Mouse (Mus musculus) stomach, embryonic 16.5 days (tissue): ENCODE data around the gene C2cd3. TPM values are rescaled to one million over a fixed set of nuclear protein-coding genes. Genes with fewer than 3 reads are reported as not detected.

Experiments used
- ATAC-seq: fragments of 200-750 bp; cut with Nextera tagmentation; 2 replicates; pipeline ENCODE4 v1.8.0; 2017; ENCODE audit warnings: moderate number of reproducible peaks, moderate TSS enrichment; ENCODE audit not compliant: insufficient read depth, low FRiP score
- H3K27ac ChIP-seq: fragments of 300-500 bp; sonication (generic); 2 replicates; pipeline ENCODE4 v1.5.1; 2014; ENCODE audit warnings: low read length
- H3K27me3 ChIP-seq: fragments of 300-500 bp; sonication (generic); 2 replicates; pipeline ENCODE4 v1.6.1; 2014; ENCODE audit warnings: low read length, control low read depth, mixed read lengths; ENCODE audit not compliant: control insufficient read depth, insufficient read depth
- H3K36me3 ChIP-seq: fragments of 300-500 bp; sonication (generic); 2 replicates; pipeline ENCODE4 v1.6.1; 2014; ENCODE audit warnings: low read length; ENCODE audit not compliant: control insufficient read depth, insufficient read depth
- H3K4me1 ChIP-seq: fragments of 300-500 bp; sonication (generic); 2 replicates; pipeline ENCODE4 v1.6.1; 2014; ENCODE audit warnings: low read length, control low read depth, mixed read lengths; ENCODE audit not compliant: control insufficient read depth, insufficient read depth
- H3K4me2 ChIP-seq: fragments of 300-500 bp; sonication (generic); 2 replicates; pipeline ENCODE4 v1.6.1; 2014; ENCODE audit warnings: low read depth, low read length, mixed read lengths
- H3K4me3 ChIP-seq: fragments of 300-500 bp; sonication (generic); replicated peaks from 2 replicates; pipeline ENCODE4 v1.5.1; 2014; ENCODE audit warnings: mild to moderate bottlenecking, low read length
- H3K9ac ChIP-seq: fragments of 300-500 bp; sonication (generic); 2 replicates; pipeline ENCODE4 v1.6.1; 2014; ENCODE audit warnings: low read length
- H3K9me3 ChIP-seq: fragments of 300-500 bp; sonication (generic); replicated peaks from 2 replicates; pipeline ENCODE4 v1.6.1; 2016; ENCODE audit warnings: low read length, control low read depth; ENCODE audit not compliant: control insufficient read depth
- WGBS: fragments of 180-500 bp; shearing (Covaris S2); extraction: QIAGEN DNeasy Blood & Tissue Kit; methylation state at CpG from one replicate; pipeline ENCODE4 v1.1.7; 2014; 5-methylcytosine and 5-hydroxymethylcytosine counted together
- polyA plus RNA-seq: library from polyadenylated mRNA; unstranded; fragments of >200 nt; fragmentation: Nextera tagmentation; extraction: Ambion mirVana; gene quantifications from 2 replicates; pipeline ENCODE4 v1.2.1, GENCODE M21; 2015

Gene C2cd3
- polyA plus RNA-seq, 1 experiment from 2014 or later: 19.6 TPM

DNA sequence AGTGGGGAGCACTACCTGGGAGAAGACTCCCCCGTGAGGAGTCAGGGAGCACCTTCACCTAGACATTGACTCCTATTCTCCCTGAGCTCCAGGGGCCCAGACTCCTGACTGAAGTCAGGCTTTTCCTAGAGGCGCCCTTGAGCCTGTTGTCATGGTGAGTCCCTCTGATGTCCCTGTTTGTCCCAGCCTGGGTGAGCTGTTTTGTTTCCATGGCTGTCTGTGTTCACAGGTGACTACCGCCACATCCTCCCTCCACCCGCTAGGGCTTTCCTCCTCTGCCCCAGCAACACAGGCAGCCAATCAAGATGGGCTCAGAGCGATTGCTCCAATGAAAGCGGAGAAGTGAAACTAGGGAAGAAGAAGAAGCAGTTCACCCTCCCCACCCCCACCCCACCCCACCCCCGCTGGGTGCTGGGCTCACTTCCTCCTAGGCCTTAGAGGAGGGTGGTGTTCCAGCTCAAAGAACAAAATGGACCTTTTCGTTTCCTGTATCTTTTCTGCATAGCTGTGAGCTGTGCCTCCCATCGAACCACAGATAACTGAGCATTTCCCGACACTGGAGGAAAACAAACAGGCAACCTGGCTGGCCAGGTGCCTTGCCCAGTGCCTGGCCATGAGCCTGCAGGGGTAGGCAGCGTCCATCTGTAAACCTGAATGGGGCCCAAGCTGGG, 123.7 kb downstream of the C2cd3 start:
- Histone ChIP-seq H3K27ac (peak overlapping the region; percentile 80), H3K9me3 (no peaks in the 10 kb centered on the region), H3K4me1 (peaks cover 34% of the 10 kb centered on the region), H3K4me2 (peak overlapping the region; percentile 85), H3K4me3 (peak overlapping the region; percentile 53), H3K36me3 (peaks cover 10% of the 10 kb centered on the region; the same call in 1 of the 2 replicates), H3K9ac (peak overlapping the region; percentile 73), H3K27me3 (no peaks in the 10 kb centered on the region)
- 21% methylated on average over 11 of the region's 11 CpGs for WGBS
- peak; percentile 67 for ATAC-seq

DNA sequence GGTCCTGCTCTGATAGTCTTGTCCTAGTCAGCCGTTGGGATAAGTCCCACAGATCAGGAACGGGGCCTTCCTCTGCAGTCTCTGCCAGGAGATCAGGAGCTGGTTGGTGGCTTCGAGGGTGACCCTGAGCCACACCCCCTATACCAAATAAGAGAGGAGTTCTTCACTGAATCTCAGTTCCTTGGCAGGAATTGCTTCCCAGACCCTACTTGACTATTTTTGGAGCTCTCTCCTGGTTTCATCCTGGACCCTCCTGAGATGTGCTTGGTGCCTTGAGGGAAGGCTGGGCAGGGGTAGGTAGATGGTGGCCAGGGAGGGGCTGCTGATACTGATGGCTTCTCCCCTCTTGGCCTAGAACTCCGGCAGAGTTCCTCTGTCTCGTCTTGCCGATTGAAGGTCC, 124.3 kb downstream of the C2cd3 start:
- peaks cover 34% of the 10 kb centered on the region for H3K4me1 ChIP-seq
- H3K4me2 ChIP-seq: peak overlapping the region; percentile 85
- peaks cover 10% of the 10 kb centered on the region; the same call in 1 of the 2 replicates for H3K36me3 ChIP-seq
- H3K9ac ChIP-seq: peak overlapping the region; percentile 46
- no peak for ATAC-seq
- no peaks in the 10 kb centered on the region for H3K9me3 ChIP-seq
- peak overlapping the region; percentile 53 for H3K4me3 ChIP-seq
- peak overlapping the region; percentile 67 for H3K27ac ChIP-seq
- WGBS: 62% methylated on average over 6 of the region's 6 CpGs
- H3K27me3 ChIP-seq: no peaks in the 10 kb centered on the region

DNA sequence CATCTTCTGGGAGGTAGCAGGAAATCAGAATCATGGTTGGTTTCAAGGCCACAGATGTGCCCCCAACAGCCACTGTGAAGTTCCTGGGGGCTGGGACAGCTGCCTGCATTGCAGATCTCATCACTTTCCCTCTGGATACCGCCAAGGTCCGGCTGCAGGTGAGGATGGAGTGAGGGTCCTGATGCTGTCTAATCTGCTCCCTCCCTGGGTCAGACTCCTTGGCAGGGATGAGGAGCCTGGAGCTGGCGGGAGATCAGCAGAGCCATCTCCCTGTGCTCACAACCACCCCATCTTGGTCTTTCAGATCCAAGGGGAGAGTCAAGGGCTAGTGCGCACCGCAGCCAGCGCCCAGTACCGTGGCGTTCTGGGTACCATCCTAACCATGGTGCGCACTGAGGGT, 124.8 kb downstream of the C2cd3 start:
- peak overlapping the region; percentile 85; the same call in 1 of the 2 replicates for H3K4me2 ChIP-seq
- peaks cover 10% of the 10 kb centered on the region; the same call in 1 of the 2 replicates for H3K36me3 ChIP-seq
- 95% methylated on average over 9 of the region's 9 CpGs for WGBS
- no peak overlapping the region for H3K4me3 ChIP-seq
- no peak overlapping the region for H3K9ac ChIP-seq
- H3K27me3 ChIP-seq: no peaks in the 10 kb centered on the region
- no peaks in the 10 kb centered on the region for H3K9me3 ChIP-seq
- ATAC-seq: no peak
- no peak overlapping the region for H3K27ac ChIP-seq
- peaks cover 34% of the 10 kb centered on the region for H3K4me1 ChIP-seq

DNA sequence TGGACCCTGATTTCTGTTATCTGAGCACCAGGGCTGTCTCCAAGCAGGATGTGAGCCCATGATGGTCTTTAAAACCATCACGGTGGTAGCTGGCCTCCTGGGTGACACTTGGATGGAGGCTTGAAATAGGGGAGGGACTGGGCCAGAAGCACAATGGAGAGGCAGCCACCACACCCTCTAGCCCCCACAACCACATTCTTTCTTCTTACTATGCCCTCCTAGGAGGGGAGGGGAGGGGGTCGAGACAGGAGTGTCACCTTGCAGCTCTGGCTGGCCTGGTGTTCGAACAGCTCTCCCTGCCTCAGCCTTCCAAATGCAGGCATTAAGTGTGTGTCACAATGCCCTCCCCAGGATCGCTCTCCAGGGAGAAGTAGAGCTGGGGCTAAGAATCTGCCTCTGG, 125.4 kb downstream of the C2cd3 start:
- 78% methylated on average over 4 of the region's 4 CpGs for WGBS
- Histone ChIP-seq H3K4me1 (peaks cover 34% of the 10 kb centered on the region), H3K4me3 (no peak overlapping the region), H3K9ac (no peak overlapping the region), H3K36me3 (peaks cover 10% of the 10 kb centered on the region; the same call in 1 of the 2 replicates), H3K27me3 (no peaks in the 10 kb centered on the region), H3K9me3 (no peaks in the 10 kb centered on the region), H3K27ac (no peak overlapping the region), H3K4me2 (no peak overlapping the region)
- ATAC-seq: no peak

DNA sequence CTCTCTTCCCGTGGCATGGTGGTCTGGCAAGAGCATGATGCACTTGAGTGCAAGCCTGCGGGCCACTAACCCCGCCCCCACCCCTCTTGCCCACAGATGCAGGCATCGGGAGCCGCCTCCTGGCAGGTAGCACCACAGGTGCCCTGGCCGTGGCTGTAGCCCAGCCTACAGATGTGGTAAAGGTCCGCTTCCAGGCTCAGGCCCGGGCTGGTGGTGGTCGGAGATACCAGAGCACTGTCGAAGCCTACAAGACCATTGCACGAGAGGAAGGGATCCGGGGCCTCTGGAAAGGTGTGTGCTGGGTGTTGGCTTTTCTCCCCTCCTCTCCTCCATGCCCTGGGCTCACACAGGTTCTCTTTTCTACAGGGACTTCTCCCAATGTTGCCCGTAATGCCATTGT, 125.9 kb downstream of the C2cd3 start:
- 85% methylated on average over 13 of the region's 13 CpGs for WGBS
- no peak overlapping the region for H3K9ac ChIP-seq
- no peak overlapping the region for H3K4me3 ChIP-seq
- no peak for ATAC-seq
- no peaks in the 10 kb centered on the region for H3K27me3 ChIP-seq
- no peak overlapping the region for H3K4me2 ChIP-seq
- no peaks in the 10 kb centered on the region for H3K9me3 ChIP-seq
- peaks cover 29% of the 10 kb centered on the region for H3K4me1 ChIP-seq
- H3K36me3 ChIP-seq: peaks cover 10% of the 10 kb centered on the region; the same call in 1 of the 2 replicates
- H3K27ac ChIP-seq: no peak overlapping the region

DNA sequence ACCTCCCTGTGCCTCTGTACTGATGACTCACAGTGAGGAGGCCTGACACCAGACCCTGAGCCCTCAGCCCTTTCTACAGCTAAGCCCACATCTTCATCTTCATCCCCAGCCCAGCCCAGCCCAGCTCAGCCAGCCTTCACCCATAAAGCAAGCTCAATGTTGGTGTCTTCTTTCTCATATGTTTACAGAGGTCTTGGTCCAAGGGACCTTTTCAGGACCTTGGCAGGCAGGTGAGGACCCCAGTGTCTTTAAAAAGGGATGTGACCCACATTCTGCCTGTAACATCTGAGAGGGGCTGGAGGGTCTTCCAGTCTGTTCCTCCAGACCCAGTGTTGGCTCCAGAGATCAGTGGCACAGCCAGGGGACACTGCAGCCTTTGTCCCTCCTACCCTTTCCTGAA, 127.4 kb downstream of the C2cd3 start:
- Histone ChIP-seq H3K27me3 (no peaks in the 10 kb centered on the region), H3K9ac (no peak overlapping the region), H3K27ac (no peak overlapping the region), H3K4me2 (no peak overlapping the region), H3K4me3 (no peak overlapping the region), H3K4me1 (peaks cover 24% of the 10 kb centered on the region), H3K36me3 (peaks cover 10% of the 10 kb centered on the region; the same call in 1 of the 2 replicates), H3K9me3 (no peaks in the 10 kb centered on the region)
- ATAC-seq: no peak

DNA sequence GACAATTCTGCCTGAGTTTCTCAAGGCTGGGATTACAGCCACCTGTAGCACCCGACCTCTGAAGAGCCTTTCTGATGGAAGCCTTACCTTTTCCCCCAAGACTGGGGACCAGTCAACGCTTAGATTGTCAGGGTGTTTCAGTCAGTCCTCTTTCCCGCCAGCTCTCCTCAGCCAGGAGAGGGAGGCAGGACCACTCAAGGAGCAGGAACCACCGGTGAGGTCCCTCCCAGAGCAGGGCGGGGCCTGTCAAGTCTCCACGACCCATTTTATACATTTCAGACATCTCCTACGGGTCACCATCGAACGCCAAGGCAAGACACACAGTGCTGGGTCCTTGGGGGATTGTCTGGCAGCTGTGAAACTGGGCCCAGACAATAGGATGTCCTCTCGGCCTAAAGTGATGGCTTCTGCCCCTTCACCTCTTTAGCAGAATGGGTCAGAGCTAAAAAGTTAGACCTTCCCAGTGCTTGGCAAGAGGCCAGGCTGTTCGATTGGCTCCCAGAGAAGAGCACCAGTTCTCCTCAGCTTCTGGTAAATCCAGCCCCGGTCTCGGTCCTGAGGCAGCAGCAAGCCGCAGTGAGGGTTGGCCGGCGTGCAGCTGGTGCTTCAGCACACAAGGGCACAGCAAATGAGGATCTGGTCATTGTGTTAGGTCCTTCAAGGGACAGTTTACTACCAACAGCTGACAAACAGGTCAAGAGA, 128.4 kb downstream of the C2cd3 start:
- H3K27me3 ChIP-seq: no peaks in the 10 kb centered on the region
- H3K9me3 ChIP-seq: no peaks in the 10 kb centered on the region
- 62% methylated on average over 16 of the region's 16 CpGs for WGBS
- ATAC-seq: no peak
- H3K9ac ChIP-seq: no peak overlapping the region
- no peak overlapping the region for H3K27ac ChIP-seq
- peaks cover 18% of the 10 kb centered on the region for H3K4me1 ChIP-seq
- H3K36me3 ChIP-seq: peaks cover 10% of the 10 kb centered on the region; the same call in 1 of the 2 replicates
- H3K4me3 ChIP-seq: no peak overlapping the region
- no peak overlapping the region for H3K4me2 ChIP-seq

DNA sequence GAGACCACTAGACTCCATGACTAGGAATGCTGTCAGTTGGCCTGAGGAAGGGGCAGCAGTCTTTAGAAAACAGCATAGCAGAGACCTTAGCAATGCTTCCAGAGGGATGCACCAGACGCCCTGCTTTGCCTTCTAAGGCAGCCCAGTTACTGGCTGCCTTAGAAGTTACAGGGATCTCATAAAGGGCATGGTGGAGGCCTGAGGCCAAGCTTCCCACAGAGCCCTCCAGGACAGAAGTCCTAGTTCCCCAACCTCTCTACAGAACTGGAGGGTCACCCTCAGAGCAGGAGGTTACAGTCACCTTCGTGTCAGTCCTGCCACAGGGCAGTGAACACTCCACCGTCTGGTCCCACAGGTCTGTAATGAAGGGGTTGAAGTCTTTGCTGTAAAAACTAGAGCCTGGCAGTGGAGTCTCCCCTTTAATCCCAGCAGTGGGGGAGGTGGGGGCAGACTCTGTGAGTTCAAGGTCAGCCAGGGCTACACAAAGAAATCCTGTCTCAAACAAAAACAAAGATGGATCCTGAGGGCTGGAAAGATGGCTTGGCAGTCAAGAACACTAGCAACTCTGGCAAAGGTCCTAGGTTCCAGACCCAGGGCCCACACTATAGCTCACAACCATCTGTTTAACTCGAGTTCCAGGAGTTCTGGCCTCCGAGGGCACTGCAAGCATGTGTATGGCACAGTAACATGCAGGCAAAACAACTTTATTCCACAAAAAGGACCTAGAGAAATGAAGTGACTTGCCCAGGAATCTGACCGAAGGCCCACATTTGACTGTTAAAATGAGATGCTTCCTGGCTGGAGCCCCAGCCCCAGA, 129.2 kb downstream of the C2cd3 start:
- H3K4me1 ChIP-seq: peaks cover 10% of the 10 kb centered on the region
- no peaks in the 10 kb centered on the region for H3K9me3 ChIP-seq
- H3K4me3 ChIP-seq: no peak overlapping the region
- H3K9ac ChIP-seq: no peak overlapping the region
- H3K27me3 ChIP-seq: no peaks in the 10 kb centered on the region
- 65% methylated on average over 6 of the region's 6 CpGs for WGBS
- H3K4me2 ChIP-seq: no peak overlapping the region
- no peak overlapping the region for H3K27ac ChIP-seq
- ATAC-seq: peak; percentile 10; the same call in 1 of the 2 replicates
- H3K36me3 ChIP-seq: peaks cover 10% of the 10 kb centered on the region; the same call in 1 of the 2 replicates
